Mouse (Mus musculus) cortical plate, adult 2 months (tissue): ENCODE results near the gene Heatr5b. TPM values are rescaled to one million over a fixed set of nuclear protein-coding genes. Genes with fewer than 3 reads are reported as not detected.

Experiments used
- H3K27ac ChIP-seq: fragments of 200-500 bp; 2 replicates; pipeline ENCODE4 v1.5.1; 2012; ENCODE audit warnings: low read length, control low read depth, inconsistent platforms; ENCODE audit not compliant: insufficient read depth
- H3K4me1 ChIP-seq: fragments of 200-500 bp; 2 replicates; pipeline ENCODE4 v1.6.1; 2011; ENCODE audit warnings: low read length; ENCODE audit not compliant: control insufficient read depth, insufficient read depth
- H3K4me3 ChIP-seq: fragments of 200-500 bp; 2 replicates; pipeline ENCODE4 v1.5.1; 2011; ENCODE audit warnings: mild to moderate bottlenecking, low read length, control low read depth; ENCODE audit not compliant: insufficient read depth
- CTCF ChIP-seq: fragments of 200-500 bp; IDR thresholded peaks from 2 replicates; pipeline ENCODE4 v1.5.1; 2011; ENCODE audit warnings: mild to moderate bottlenecking, control low read depth, low read length; ENCODE audit not compliant: insufficient read depth; ENCODE audit errors: extremely low read depth
- POLR2A ChIP-seq: fragments of 200-500 bp; IDR thresholded peaks from 2 replicates; pipeline ENCODE4 v1.6.1; 2011; ENCODE audit warnings: mild to moderate bottlenecking, low read length, control low read depth; ENCODE audit not compliant: insufficient read depth; ENCODE audit errors: extremely low read depth
- polyA plus RNA-seq: library from polyadenylated mRNA; depleted of rRNA; stranded (reverse); fragments of >200 nt; gene quantifications from 2 replicates; pipeline ENCODE4 v1.2.3, GENCODE M21; 2012; rRNA removed

The Heatr5b gene
- polyA plus RNA-seq, 1 experiment, result 30.5 TPM

DNA sequence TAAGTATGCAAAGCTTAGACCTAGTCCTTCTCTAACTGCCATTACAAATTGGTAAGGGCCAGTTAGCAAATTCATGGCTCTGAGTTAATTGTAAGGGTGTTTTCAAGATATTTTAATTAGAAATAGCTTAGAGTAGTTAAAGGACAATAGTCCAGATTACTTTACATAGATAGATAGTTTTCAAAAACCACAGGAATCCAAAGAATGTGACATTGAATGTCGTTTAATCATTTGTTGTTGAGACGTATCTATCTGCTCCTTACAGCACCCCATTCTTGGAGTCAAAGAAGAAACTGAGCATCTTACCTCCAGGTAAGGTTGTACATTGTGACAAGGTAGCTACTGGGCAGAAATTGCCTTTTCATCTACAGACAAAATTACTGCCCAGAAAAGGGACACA lies 124.9 kb downstream of the Heatr5b start:
- TF ChIP-seq CTCF (no peak), POLR2A (no peak)
- H3K4me3 ChIP-seq, result no peak overlapping the region
- H3K4me1 ChIP-seq, result no peaks in the 10 kb centered on the region
- H3K27ac ChIP-seq, result no peak overlapping the region

DNA sequence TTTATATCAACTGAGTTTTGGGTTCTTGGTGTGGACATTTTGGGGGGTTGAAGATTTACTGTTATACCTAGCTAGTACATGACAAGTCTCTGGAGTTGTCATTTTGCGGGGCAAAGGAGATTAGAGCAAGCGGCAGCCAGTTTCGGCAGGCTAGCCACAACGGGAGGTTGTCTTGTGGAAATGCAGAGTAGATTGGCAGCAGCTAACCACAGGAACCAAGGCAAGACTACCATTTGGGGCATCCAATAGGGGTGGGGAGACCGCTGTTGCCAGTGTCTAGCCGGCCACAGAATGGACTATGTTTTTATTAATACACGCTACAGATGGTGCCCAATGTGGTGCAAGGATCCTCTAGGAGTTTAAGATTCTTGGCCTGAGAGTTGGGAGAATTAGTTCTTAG lies 126.7 kb downstream of the Heatr5b start:
- no peaks in the 10 kb centered on the region for H3K4me1 ChIP-seq
- H3K27ac ChIP-seq, result no peak overlapping the region
- no peak overlapping the region for H3K4me3 ChIP-seq
- TF ChIP-seq POLR2A, result no peak
- no peak for TF ChIP-seq CTCF

- no peak for TF ChIP-seq CTCF
- no peak for TF ChIP-seq POLR2A
- no peak overlapping the region for H3K27ac ChIP-seq
- no peaks in the 10 kb centered on the region for H3K4me1 ChIP-seq
- no peak overlapping the region for H3K4me3 ChIP-seq
Observed at GRCm38 (mm10) chr17:78702988-78703387, 132.2 kb downstream of the Heatr5b start.

Other genes starting within 250 kb of the Heatr5b start
- 22.3 and 29.5 TPM in 2 replicates for gene Strn, start 98.2 kb downstream of the Heatr5b start, polyA plus RNA-seq
- gene Gpatch11, start 203 bp upstream of the Heatr5b start, polyA plus RNA-seq, result 26.6 and 27.1 TPM in 2 replicates
- 2.4 and 2.9 TPM in 2 replicates for gene Eif2ak2, start 47.2 kb upstream of the Heatr5b start, polyA plus RNA-seq
- 0.19 TPM in 1 of 2 replicates, not detected in the other for gene Sult6b1, start 71.6 kb upstream of the Heatr5b start, polyA plus RNA-seq
- 41.0 and 41.7 TPM in 2 replicates for gene Cebpzos, start 81.1 kb upstream of the Heatr5b start, polyA plus RNA-seq
- gene Cebpz, start 101.7 kb upstream of the Heatr5b start, polyA plus RNA-seq, result 20.8 and 22.2 TPM in 2 replicates
- 50.6 and 58.1 TPM in 2 replicates for gene Ndufaf7, start 101.8 kb upstream of the Heatr5b start, polyA plus RNA-seq
- 10.6 and 12.3 TPM in 2 replicates for gene Prkd3, start 185.5 kb upstream of the Heatr5b start, polyA plus RNA-seq
- gene Qpct, start 216.5 kb upstream of the Heatr5b start, polyA plus RNA-seq, result 10.5 and 12.0 TPM in 2 replicates